Mouse (Mus musculus): ENCODE measurements around the gene Sds.

The Sds gene

GRCm38 (mm10) chr5:120476296-120476695 is at the start of gene Sds:
Sds (plus strand) TSS chr5:120476526.
- peak; percentile 7 for DNase-seq (ENCODE audit: low spot score)

GRCm38 (mm10) chr5:120426572-120426971 is 49.8 kb upstream of the Sds start:
- no peak for DNase-seq (ENCODE audit: low spot score)

- DNase-seq (ENCODE audit: low spot score) = peak; percentile 41
Measured at GRCm38 (mm10) chr5:120427451-120427938, 48.8 kb upstream of the Sds start.

- peak; percentile 40 for DNase-seq (ENCODE audit: low spot score)
Measured at GRCm38 (mm10) chr5:120428189-120428838, 48.0 kb upstream of the Sds start.

- DNase-seq (ENCODE audit: low spot score) = no peak
Measured at GRCm38 (mm10) chr5:120428990-120429389, 47.3 kb upstream of the Sds start.

- peak; percentile 13 for DNase-seq (ENCODE audit: low spot score)
Measured at GRCm38 (mm10) chr5:120429692-120430091, 46.6 kb upstream of the Sds start.

GRCm38 (mm10) chr5:120431001-120431583 is 45.2 kb upstream of the Sds start:
- peak; percentile 60 for DNase-seq (ENCODE audit: low spot score)

- DNase-seq (ENCODE audit: low spot score) = peak; percentile 69
Measured at GRCm38 (mm10) chr5:120431649-120432485, 44.5 kb upstream of the Sds start, which contains the start of gene Lhx5. Lhx5 (plus strand) TSS chr5:120431699.

- DNase-seq (ENCODE audit: low spot score) = peak; percentile 38
Measured at GRCm38 (mm10) chr5:120432486-120433015, 43.8 kb upstream of the Sds start.

GRCm38 (mm10) chr5:120433135-120433760 is 43.1 kb upstream of the Sds start:
- DNase-seq (ENCODE audit: low spot score) = peak; percentile 65

- peak; percentile 37 for DNase-seq (ENCODE audit: low spot score)
Measured at GRCm38 (mm10) chr5:120434231-120434735, 42.0 kb upstream of the Sds start.

GRCm38 (mm10) chr5:120435006-120435681 is 41.2 kb upstream of the Sds start:
- peak; percentile 40 for DNase-seq (ENCODE audit: low spot score)

- peak; percentile 65 for DNase-seq (ENCODE audit: low spot score)
Measured at GRCm38 (mm10) chr5:120435731-120436501, 40.4 kb upstream of the Sds start.

- DNase-seq (ENCODE audit: low spot score) = peak; percentile 66
Measured at GRCm38 (mm10) chr5:120436885-120437495, 39.3 kb upstream of the Sds start.

GRCm38 (mm10) chr5:120437539-120437938 is 38.8 kb upstream of the Sds start:
- DNase-seq (ENCODE audit: low spot score) = peak; percentile 50

GRCm38 (mm10) chr5:120437986-120438385 is 38.3 kb upstream of the Sds start:
- DNase-seq (ENCODE audit: low spot score) = peak; percentile 80

- DNase-seq (ENCODE audit: low spot score) = peak; percentile 43
Measured at GRCm38 (mm10) chr5:120438469-120438868, 37.9 kb upstream of the Sds start.

GRCm38 (mm10) chr5:120438991-120439710 is 37.2 kb upstream of the Sds start:
- peak; percentile 47 for DNase-seq (ENCODE audit: low spot score)
